Mouse (Mus musculus): ENCODE data around the gene Gm20738. TPM values are rescaled to one million over a fixed set of nuclear protein-coding genes. Genes with fewer than 3 reads are reported as not detected.
"Not testable (repeated sequence)": the region's sequence is repeated elsewhere in the genome, so short reads cannot be mapped to it uniquely, and the experiment has no call there.

Gene Gm20738
- not detected in 2 replicates for polyA plus RNA-seq (2014; fragmentation: Nextera tagmentation; extraction: Ambion mirVana)

- not testable (repeated sequence) for H3K9ac ChIP-seq (ENCODE audit: low read length)
These were observed at the start of gene Gm20738 for GRCm38 (mm10) chrY:37957511-37957910. Gene Gm20738 (plus strand): TSS chrY:37957811.

More at GRCm38 (mm10) chrY:37957511-37957910, at the start of gene Gm20738:
- not testable (repeated sequence) for H3K9me3 ChIP-seq (ENCODE audit: control insufficient read depth, low read length); H3K4me2 ChIP-seq (ENCODE audit: low read depth, low read length, severe bottlenecking); DNase-seq (ENCODE audit: low spot score); H3K4me3 ChIP-seq (ENCODE audit: low read depth, low read length); H3K27me3 ChIP-seq (ENCODE audit: control insufficient read depth, insufficient read depth, low read length); H3K4me1 ChIP-seq (replicated peaks; ENCODE audit: control insufficient read depth, insufficient read depth, low read length); H3K27ac ChIP-seq (ENCODE audit: low read depth, low read length); H3K36me3 ChIP-seq (ENCODE audit: control insufficient read depth, insufficient read depth, low read length); ATAC-seq (replicated peaks; ENCODE audit: low FRiP score)
- 71% methylated on average over 2 of the region's 4 CpGs for WGBS

All from forebrain, embryonic 11.5 days (tissue).